Mouse (Mus musculus) midbrain, embryonic 15.5 days (tissue): ENCODE data around the gene Gm20388. TPM values are rescaled to one million over a fixed set of nuclear protein-coding genes. Genes with fewer than 3 reads are reported as not detected.

Experiments used
- ATAC-seq: fragments of 200-750 bp; cut with Nextera tagmentation; replicated peaks from 2 replicates; pipeline ENCODE4 v1.8.0; 2017; ENCODE audit warnings: moderate TSS enrichment
- H3K27ac ChIP-seq: fragments of 300-500 bp; sonication (generic); 2 replicates; pipeline ENCODE4 v1.5.1; 2015; ENCODE audit warnings: mild to moderate bottlenecking, inconsistent platforms
- H3K27me3 ChIP-seq: fragments of 300-500 bp; sonication (generic); replicated peaks from 2 replicates; pipeline ENCODE4 v1.6.1; 2015; ENCODE audit warnings: inconsistent platforms
- H3K36me3 ChIP-seq: fragments of 300-500 bp; sonication (generic); replicated peaks from 2 replicates; pipeline ENCODE4 v1.6.1; 2015; ENCODE audit warnings: inconsistent platforms
- H3K4me1 ChIP-seq: fragments of 300-500 bp; sonication (generic); 2 replicates; pipeline ENCODE4 v1.6.1; 2015; ENCODE audit warnings: inconsistent platforms
- H3K4me2 ChIP-seq: fragments of 300-500 bp; sonication (generic); 2 replicates; pipeline ENCODE4 v1.6.1; 2015; ENCODE audit warnings: inconsistent platforms, mild to moderate bottlenecking, moderate library complexity
- H3K4me3 ChIP-seq: fragments of 300-500 bp; sonication (generic); 2 replicates; pipeline ENCODE4 v1.5.1; 2015; ENCODE audit warnings: mild to moderate bottlenecking, inconsistent platforms
- H3K9ac ChIP-seq: fragments of 300-500 bp; sonication (generic); 2 replicates; pipeline ENCODE4 v1.6.1; 2015; ENCODE audit warnings: mild to moderate bottlenecking, inconsistent platforms
- H3K9me3 ChIP-seq: fragments of 300-500 bp; sonication (generic); 2 replicates; pipeline ENCODE4 v1.6.1; 2016; ENCODE audit warnings: inconsistent platforms
- WGBS: fragments of 180-500 bp; shearing (Covaris S2); methylation state at CpG from one replicate; pipeline ENCODE4 v1.1.7; 2015; ENCODE audit warnings: mixed read lengths; 5-methylcytosine and 5-hydroxymethylcytosine counted together
- polyA plus RNA-seq: library from polyadenylated mRNA; unstranded; fragments of >200 nt; fragmentation: Nextera tagmentation; extraction: Ambion mirVana; gene quantifications from 2 replicates; pipeline ENCODE4 v1.2.1, GENCODE M21; 2015

Gm20388 gene
- polyA plus RNA-seq, 1 experiment from 2014 or later = 5.6 TPM

GRCm38 (mm10) chr8:121889810-121890785 lies 1979.5 kb downstream of the Gm20388 start:
- ATAC-seq = no peak
- Histone ChIP-seq H3K9me3 (no peaks in the 10 kb centered on the region), H3K4me2 (no peak overlapping the region), H3K27me3 (no peaks in the 10 kb centered on the region), H3K27ac (no peak overlapping the region), H3K36me3 (peaks cover 7% of the 10 kb centered on the region), H3K4me1 (no peaks in the 10 kb centered on the region), H3K4me3 (no peak overlapping the region), H3K9ac (no peak overlapping the region)
- WGBS = 86% methylated on average over 15 of the region's 15 CpGs

GRCm38 (mm10) chr8:121892875-121893274 lies 1982.2 kb downstream of the Gm20388 start:
- no peak overlapping the region for H3K4me2 ChIP-seq
- H3K4me3 ChIP-seq = no peak overlapping the region
- peaks cover 17% of the 10 kb centered on the region for H3K4me1 ChIP-seq
- H3K27ac ChIP-seq = no peak overlapping the region
- no peaks in the 10 kb centered on the region for H3K36me3 ChIP-seq
- 75% methylated on average over 5 of the region's 5 CpGs for WGBS
- H3K9ac ChIP-seq = no peak overlapping the region
- H3K9me3 ChIP-seq = no peaks in the 10 kb centered on the region
- no peak for ATAC-seq
- no peaks in the 10 kb centered on the region for H3K27me3 ChIP-seq

DNA sequence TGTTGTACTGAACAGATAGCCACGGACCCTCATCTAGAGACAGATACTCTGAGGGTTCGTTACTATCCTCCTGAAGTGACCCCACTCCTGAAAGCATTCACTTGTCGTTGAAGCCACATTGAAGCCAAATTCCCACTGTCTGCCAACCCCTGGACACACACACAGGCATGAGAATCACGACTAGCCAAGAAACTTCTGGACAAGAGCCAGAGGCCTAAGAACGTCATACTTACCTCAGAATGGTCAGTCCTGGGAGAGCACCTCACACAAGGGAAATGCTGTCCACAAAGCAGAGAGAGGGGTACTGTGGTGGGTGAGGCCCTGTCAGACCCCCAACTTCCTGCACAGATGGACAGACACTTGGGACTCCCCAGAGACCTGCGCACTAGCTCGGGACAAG lies 1985.3 kb downstream of the Gm20388 start:
- no peak for ATAC-seq
- H3K9ac ChIP-seq = no peak overlapping the region
- 66% methylated on average over 7 of the region's 7 CpGs for WGBS
- H3K9me3 ChIP-seq = no peaks in the 10 kb centered on the region
- H3K36me3 ChIP-seq = no peaks in the 10 kb centered on the region
- peaks cover 32% of the 10 kb centered on the region for H3K4me1 ChIP-seq
- no peaks in the 10 kb centered on the region for H3K27me3 ChIP-seq
- no peak overlapping the region for H3K4me2 ChIP-seq
- no peak overlapping the region for H3K27ac ChIP-seq
- H3K4me3 ChIP-seq = no peak overlapping the region

GRCm38 (mm10) chr8:121896476-121897145 lies 1986.0 kb downstream of the Gm20388 start:
- Histone ChIP-seq H3K27ac (no peak overlapping the region), H3K4me1 (peaks cover 32% of the 10 kb centered on the region), H3K9me3 (no peaks in the 10 kb centered on the region), H3K36me3 (no peaks in the 10 kb centered on the region), H3K9ac (no peak overlapping the region), H3K27me3 (no peaks in the 10 kb centered on the region), H3K4me2 (no peak overlapping the region), H3K4me3 (no peak overlapping the region)
- ATAC-seq = no peak
- WGBS = 31% methylated on average over 12 of the region's 12 CpGs

GRCm38 (mm10) chr8:121897205-121897604 lies 1986.6 kb downstream of the Gm20388 start:
- 82% methylated on average over 9 of the region's 9 CpGs for WGBS
- Histone ChIP-seq H3K4me1 (peaks cover 32% of the 10 kb centered on the region), H3K9ac (no peak overlapping the region), H3K4me3 (no peak overlapping the region), H3K9me3 (no peaks in the 10 kb centered on the region), H3K27ac (no peak overlapping the region), H3K36me3 (no peaks in the 10 kb centered on the region), H3K27me3 (no peaks in the 10 kb centered on the region), H3K4me2 (no peak overlapping the region)
- no peak for ATAC-seq

- peaks cover 32% of the 10 kb centered on the region for H3K4me1 ChIP-seq
- peak overlapping the region; percentile 53 for H3K27ac ChIP-seq
- H3K4me3 ChIP-seq = no peak overlapping the region
- 3% methylated on average over 7 of the region's 7 CpGs for WGBS
- H3K27me3 ChIP-seq = no peaks in the 10 kb centered on the region
- no peak overlapping the region for H3K9ac ChIP-seq
- ATAC-seq = peak; percentile 48
- H3K9me3 ChIP-seq = no peaks in the 10 kb centered on the region
- H3K36me3 ChIP-seq = no peaks in the 10 kb centered on the region
- H3K4me2 ChIP-seq = 0 out of 2 replicates have a peak overlapping the region, but pooled peaks have one; percentile 1
Observed at GRCm38 (mm10) chr8:121897871-121898381, 1987.3 kb downstream of the Gm20388 start.

GRCm38 (mm10) chr8:121898401-121898931 lies 1987.8 kb downstream of the Gm20388 start:
- WGBS = 5% methylated on average over 4 of the region's 4 CpGs
- Histone ChIP-seq H3K4me3 (no peak overlapping the region), H3K27ac (peak overlapping the region; percentile 53)

DNA sequence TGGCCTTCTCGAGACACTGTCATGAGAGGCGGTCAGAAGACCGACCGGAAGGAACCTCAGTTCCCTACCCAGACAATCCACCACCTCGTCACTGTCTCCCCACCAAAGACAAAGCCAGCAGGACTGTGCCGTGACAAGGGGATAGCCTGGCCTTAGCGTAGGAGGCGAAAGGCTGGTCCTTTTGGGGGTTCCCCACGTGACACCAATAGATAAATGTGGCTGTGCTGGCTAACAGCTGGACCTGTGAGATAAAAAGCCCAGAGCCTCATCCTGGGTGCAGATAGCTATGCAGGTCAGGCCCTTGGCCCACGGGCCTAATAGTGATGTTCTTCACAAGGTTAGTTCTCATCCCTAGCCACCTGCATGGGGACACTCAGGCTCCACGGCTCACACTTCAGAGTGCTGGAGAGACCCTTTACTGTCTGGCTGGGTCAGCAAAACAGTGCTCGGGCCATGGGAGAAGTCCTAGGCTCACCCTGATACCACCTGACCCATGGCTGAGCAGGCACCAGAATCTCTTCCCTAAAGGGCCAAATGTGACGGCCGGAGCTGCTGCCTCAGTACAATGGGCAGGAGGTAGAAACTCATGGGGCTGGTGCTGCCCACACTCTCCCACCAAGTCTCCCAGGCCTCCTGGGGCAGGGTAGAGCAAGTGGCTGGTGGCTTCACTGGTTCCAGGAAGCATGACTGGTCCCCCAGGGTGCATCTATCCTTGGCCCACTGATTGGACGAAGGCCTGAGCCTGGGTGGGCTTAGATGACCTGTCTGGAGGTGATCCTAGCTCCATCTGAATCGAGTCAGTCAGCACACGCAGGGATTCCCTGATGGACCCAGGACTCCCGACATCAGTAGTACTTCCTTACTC lies 1988.8 kb downstream of the Gm20388 start:
- ATAC-seq = no peak
- H3K9ac ChIP-seq = no peak overlapping the region
- H3K36me3 ChIP-seq = no peaks in the 10 kb centered on the region
- WGBS = 60% methylated on average over 18 of the region's 18 CpGs
- no peaks in the 10 kb centered on the region for H3K9me3 ChIP-seq
- 0 out of 2 replicates have a peak overlapping the region, but pooled peaks have one; percentile 4 for H3K27ac ChIP-seq
- peaks cover 37% of the 10 kb centered on the region for H3K4me1 ChIP-seq
- no peak overlapping the region for H3K4me3 ChIP-seq
- H3K4me2 ChIP-seq = no peak overlapping the region
- H3K27me3 ChIP-seq = no peaks in the 10 kb centered on the region

More at GRCm38 (mm10) chr8:121898401-121898931, 1987.8 kb downstream of the Gm20388 start:
- ATAC-seq = peak; percentile 69
- Histone ChIP-seq H3K36me3 (no peaks in the 10 kb centered on the region), H3K9me3 (no peaks in the 10 kb centered on the region), H3K4me1 (peaks cover 32% of the 10 kb centered on the region), H3K4me2 (0 out of 2 replicates have a peak overlapping the region, but pooled peaks have one; percentile 1), H3K9ac (no peak overlapping the region), H3K27me3 (no peaks in the 10 kb centered on the region)

DNA sequence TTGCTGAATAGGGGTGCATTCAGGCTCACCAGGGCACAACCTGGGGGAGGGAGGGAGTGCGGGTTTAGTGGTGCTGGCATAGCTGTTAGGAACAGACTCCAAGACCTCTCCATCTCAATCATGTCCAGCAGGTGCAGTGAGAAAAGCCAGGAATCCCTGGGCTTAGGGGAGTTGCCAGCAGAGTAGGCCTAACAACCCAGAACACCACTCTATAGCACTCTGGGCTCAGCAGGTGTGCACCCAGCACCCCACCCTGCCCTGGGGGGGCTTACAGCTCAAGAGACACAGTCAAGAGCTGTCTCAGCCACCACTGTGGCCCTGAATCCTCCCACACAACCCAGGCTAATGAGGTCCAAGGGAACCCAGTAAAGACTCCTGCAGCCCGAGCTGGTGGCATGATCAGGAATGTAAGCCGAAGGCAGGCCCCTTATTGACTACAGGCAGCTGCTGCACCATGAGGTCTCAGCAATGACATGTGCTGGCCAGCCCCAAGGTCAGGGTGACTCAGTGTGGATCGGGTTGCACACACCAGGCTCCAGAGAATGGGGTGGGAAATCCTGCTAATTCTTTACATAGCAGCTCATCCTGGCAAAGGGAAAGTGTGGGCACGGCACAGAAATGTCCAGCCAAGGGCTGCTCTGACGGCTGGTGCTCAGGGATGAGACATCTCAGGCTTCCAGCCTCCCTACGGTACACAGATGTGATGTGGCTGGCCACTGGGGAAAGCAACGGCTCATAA lies 1991.0 kb downstream of the Gm20388 start:
- Histone ChIP-seq H3K4me1 (peaks cover 54% of the 10 kb centered on the region), H3K27ac (no peak overlapping the region), H3K27me3 (no peaks in the 10 kb centered on the region), H3K4me2 (peak overlapping the region; percentile 4), H3K4me3 (no peak overlapping the region), H3K36me3 (no peaks in the 10 kb centered on the region), H3K9ac (no peak overlapping the region), H3K9me3 (no peaks in the 10 kb centered on the region)
- WGBS = 58% methylated on average over 8 of the region's 8 CpGs
- ATAC-seq = no peak

- Histone ChIP-seq H3K4me1 (peaks cover 37% of the 10 kb centered on the region), H3K27ac (no peak overlapping the region), H3K9me3 (no peaks in the 10 kb centered on the region), H3K27me3 (peaks cover 7% of the 10 kb centered on the region; the same call in 1 of the 2 replicates), H3K4me3 (no peak overlapping the region), H3K36me3 (no peaks in the 10 kb centered on the region), H3K4me2 (no peak overlapping the region), H3K9ac (no peak overlapping the region; the same call in 1 of the 2 replicates)
- ATAC-seq = no peak
- 67% methylated on average over 6 of the region's 6 CpGs for WGBS
Observed at GRCm38 (mm10) chr8:121903977-121904376, 1993.3 kb downstream of the Gm20388 start.

- no peak for ATAC-seq
- Histone ChIP-seq H3K4me3 (peak overlapping the region; percentile 86; the same call in 1 of the 2 replicates), H3K9me3 (no peaks in the 10 kb centered on the region), H3K27me3 (peaks cover 7% of the 10 kb centered on the region; the same call in 1 of the 2 replicates), H3K36me3 (no peaks in the 10 kb centered on the region), H3K27ac (no peak overlapping the region), H3K9ac (peak overlapping the region; percentile 73; the same call in 1 of the 2 replicates), H3K4me1 (peaks cover 34% of the 10 kb centered on the region), H3K4me2 (peak overlapping the region; percentile 93)
- WGBS = 88% methylated on average over 9 of the region's 9 CpGs
Observed at GRCm38 (mm10) chr8:121904999-121905398, 1994.4 kb downstream of the Gm20388 start.
